Mouse (Mus musculus): ENCODE results near the gene Lhpp.

GRCm38 (mm10) chr7:132640946-132641345 lies 30.5 kb downstream of the Lhpp start:
- TF ChIP-seq POLR2A (IDR thresholded peaks at IDR 0.05; ENCODE audit: extremely low read depth, insufficient read depth, low read length): no peak
- no peak for TF ChIP-seq CTCF (IDR thresholded peaks at IDR 0.05; ENCODE audit: extremely low read depth, insufficient read depth, low read length)
